Mouse (Mus musculus): ENCODE measurements at regions not wholly inside any gene's neighbourhood (a gene's known extent, or its start where the extent isn't known, plus 50 kb on each side); places are given as distances from the start of the nearest gene placed in this dataset.

- Histone ChIP-seq H3K9ac (ENCODE audit: low read length) (no peak overlapping the region), H3K27ac (replicated peaks) (no peak overlapping the region), H3K9me3 (ENCODE audit: control insufficient read depth, low read length) (no peaks in the 10 kb centered on the region), H3K27me3 (ENCODE audit: control insufficient read depth, insufficient read depth, low read length) (peaks cover 24% of the 10 kb centered on the region; the same call in 1 of the 2 replicates), H3K4me2 (replicated peaks; ENCODE audit: low read depth) (no peak overlapping the region; the same call in 1 of the 2 replicates), H3K4me1 (replicated peaks; ENCODE audit: control insufficient read depth, insufficient read depth) (no peaks in the 10 kb centered on the region), H3K36me3 (ENCODE audit: control insufficient read depth, insufficient read depth, low read length) (no peaks in the 10 kb centered on the region), H3K4me3 (ENCODE audit: low read depth, low read length) (no peak overlapping the region)
- TF ChIP-seq CTCF (IDR thresholded peaks at IDR 0.05; ENCODE audit: low read depth) (no peak), EP300 (optimal IDR thresholded peaks at IDR 0.05) (no peak)
- under 1% methylated on average over 50 of the region's 50 CpGs for WGBS
- DNase-seq (ENCODE audit: low spot score) (peak; percentile 17), ATAC-seq (ENCODE audit: low FRiP score, low TSS enrichment) (no peak)
Observed at GRCm38 (mm10) chr2:94243053-94243916, 85.5 kb upstream of the Hsd17b12 start.

GRCm38 (mm10) chr2:94242406-94243052 is 84.8 kb upstream of the Hsd17b12 start:
- Histone ChIP-seq H3K27ac (replicated peaks) (no peak overlapping the region), H3K4me2 (replicated peaks; ENCODE audit: low read depth) (no peak overlapping the region), H3K4me3 (ENCODE audit: low read depth, low read length) (no peak overlapping the region), H3K9ac (ENCODE audit: low read length) (no peak overlapping the region), H3K4me1 (replicated peaks; ENCODE audit: control insufficient read depth, insufficient read depth) (no peaks in the 10 kb centered on the region), H3K27me3 (ENCODE audit: control insufficient read depth, insufficient read depth, low read length) (peaks cover 24% of the 10 kb centered on the region; the same call in 1 of the 2 replicates), H3K9me3 (ENCODE audit: control insufficient read depth, low read length) (no peaks in the 10 kb centered on the region), H3K36me3 (ENCODE audit: control insufficient read depth, insufficient read depth, low read length) (no peaks in the 10 kb centered on the region)
- WGBS, result 0% methylated on average over 7 of the region's 7 CpGs
- DNase-seq (ENCODE audit: low spot score), result no peak
- ATAC-seq (ENCODE audit: low FRiP score, low TSS enrichment), result no peak
- TF ChIP-seq EP300 (optimal IDR thresholded peaks at IDR 0.05) (no peak), CTCF (IDR thresholded peaks at IDR 0.05; ENCODE audit: low read depth) (no peak)

GRCm38 (mm10) chr2:94242051-94242397 is 84.3 kb upstream of the Hsd17b12 start:
- H3K27me3 ChIP-seq (ENCODE audit: control insufficient read depth, insufficient read depth, low read length), result peaks cover 24% of the 10 kb centered on the region; the same call in 1 of the 2 replicates
- H3K4me1 ChIP-seq (replicated peaks; ENCODE audit: control insufficient read depth, insufficient read depth), result no peaks in the 10 kb centered on the region
- WGBS, result 7% methylated on average over 4 of the region's 4 CpGs
- H3K4me3 ChIP-seq (ENCODE audit: low read depth, low read length), result no peak overlapping the region
- no peak overlapping the region for H3K9ac ChIP-seq (ENCODE audit: low read length)
- no peak for ATAC-seq (ENCODE audit: low FRiP score, low TSS enrichment)
- H3K27ac ChIP-seq (replicated peaks), result no peak overlapping the region
- no peaks in the 10 kb centered on the region for H3K9me3 ChIP-seq (ENCODE audit: control insufficient read depth, low read length)
- DNase-seq (ENCODE audit: low spot score), result no peak
- TF ChIP-seq EP300 (optimal IDR thresholded peaks at IDR 0.05) (no peak), CTCF (IDR thresholded peaks at IDR 0.05; ENCODE audit: low read depth) (no peak)
- H3K36me3 ChIP-seq (ENCODE audit: control insufficient read depth, insufficient read depth, low read length), result no peaks in the 10 kb centered on the region
- no peak overlapping the region for H3K4me2 ChIP-seq (replicated peaks; ENCODE audit: low read depth)

- Histone ChIP-seq H3K27me3 (ENCODE audit: control insufficient read depth, insufficient read depth, low read length) (peaks cover 24% of the 10 kb centered on the region; the same call in 1 of the 2 replicates), H3K9ac (ENCODE audit: low read length) (no peak overlapping the region), H3K36me3 (ENCODE audit: control insufficient read depth, insufficient read depth, low read length) (no peaks in the 10 kb centered on the region), H3K9me3 (ENCODE audit: control insufficient read depth, low read length) (no peaks in the 10 kb centered on the region), H3K4me1 (replicated peaks; ENCODE audit: control insufficient read depth, insufficient read depth) (no peaks in the 10 kb centered on the region), H3K27ac (replicated peaks) (no peak overlapping the region), H3K4me3 (ENCODE audit: low read depth, low read length) (peak overlapping the region; percentile 24; the same call in 1 of the 2 replicates), H3K4me2 (replicated peaks; ENCODE audit: low read depth) (peak overlapping the region; percentile 48)
- ATAC-seq (ENCODE audit: low FRiP score, low TSS enrichment), result no peak
- TF ChIP-seq CTCF (IDR thresholded peaks at IDR 0.05; ENCODE audit: low read depth) (no peak), EP300 (optimal IDR thresholded peaks at IDR 0.05) (no peak)
- WGBS, result under 1% methylated on average over 45 of the region's 55 CpGs
- no peak for DNase-seq (ENCODE audit: low spot score)
Observed at GRCm38 (mm10) chr2:94241301-94242050, 83.7 kb upstream of the Hsd17b12 start.

GRCm38 (mm10) chr2:94240411-94240810 is 82.6 kb upstream of the Hsd17b12 start:
- DNase-seq (ENCODE audit: low spot score) (no peak), ATAC-seq (ENCODE audit: low FRiP score, low TSS enrichment) (no peak)
- Histone ChIP-seq H3K9me3 (ENCODE audit: control insufficient read depth, low read length) (no peaks in the 10 kb centered on the region), H3K36me3 (ENCODE audit: control insufficient read depth, insufficient read depth, low read length) (no peaks in the 10 kb centered on the region), H3K27me3 (ENCODE audit: control insufficient read depth, insufficient read depth, low read length) (peaks cover 24% of the 10 kb centered on the region; the same call in 1 of the 2 replicates), H3K9ac (ENCODE audit: low read length) (no peak overlapping the region), H3K4me3 (ENCODE audit: low read depth, low read length) (peak overlapping the region; percentile 2; the same call in 1 of the 2 replicates), H3K4me2 (replicated peaks; ENCODE audit: low read depth) (no peak overlapping the region), H3K27ac (replicated peaks) (no peak overlapping the region), H3K4me1 (replicated peaks; ENCODE audit: control insufficient read depth, insufficient read depth) (no peaks in the 10 kb centered on the region)
- WGBS, result 6% methylated on average over 17 of the region's 17 CpGs
- TF ChIP-seq EP300 (optimal IDR thresholded peaks at IDR 0.05) (no peak), CTCF (IDR thresholded peaks at IDR 0.05; ENCODE audit: low read depth) (no peak)

All from stomach, postnatal 0 days (tissue).